Mouse (Mus musculus) megakaryocyte, embryonic 14.5 days (primary cell): ENCODE measurements around the gene Stk11.

ENCODE experiments used
- FLI1 ChIP-seq: IDR thresholded peaks from 2 replicates; pipeline ENCODE4 v1.6.1; 2012; ENCODE audit warnings: low read length, inconsistent platforms, mixed read lengths
- GATA1 ChIP-seq: IDR thresholded peaks from 3 replicates; pipeline ENCODE4 v1.6.1; 2012; ENCODE audit warnings: mixed read lengths, low read length, inconsistent platforms, borderline replicate concordance

DNA sequence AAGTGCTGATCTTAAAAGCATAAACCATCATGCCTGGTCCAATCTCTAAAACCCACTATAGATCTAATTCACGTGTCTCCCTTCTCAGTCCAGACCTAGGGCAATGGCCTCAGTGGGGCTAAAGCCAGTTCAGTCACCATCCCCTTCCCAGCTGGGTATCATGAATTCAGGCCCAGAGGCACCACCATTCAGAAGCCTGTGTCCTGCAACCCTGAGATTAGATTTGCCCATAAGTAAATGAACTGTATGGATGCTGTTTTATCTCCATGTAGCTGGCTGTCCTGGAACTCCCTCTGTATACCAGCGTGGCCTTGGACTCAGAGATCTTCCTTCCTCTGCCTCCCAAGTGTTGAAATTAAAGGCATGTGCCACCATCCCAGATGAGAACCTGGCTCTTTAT lies 12.6 kb upstream of the Stk11 start:
- TF ChIP-seq GATA1 (no peak), FLI1 (no peak)
